Mouse (Mus musculus) megakaryocyte progenitor cell, adult 5-6 weeks (primary cell): ENCODE results near the gene Pam. TPM values are rescaled to one million over a fixed set of nuclear protein-coding genes. Genes with fewer than 3 reads are reported as not detected.
A peak's percentile ranks its signal among the peaks of the same experiment; 100 is the strongest.

Source experiments
- ATAC-seq: replicated peaks from 2 replicates; pipeline ENCODE4 v1.8.0; 2016; ENCODE audit warnings: mild to moderate bottlenecking, moderate TSS enrichment, inconsistent platforms; ENCODE audit not compliant: poor library complexity
- total RNA-seq, 2 experiments: library from RNA; stranded (forward) in 1 of 2; stranded (reverse) in 1 of 2; fragments of 157-497, 149-512 nt in 1 of 2; fragments of 200-1000 nt in 1 of 2; gene quantifications; 2 replicates each; pipeline versions ENCODE4 v1.2.3 to v1.2.4; 2015 to 2017

Gene Pam
- total RNA-seq, 2 experiments from 2014 or later = 18.8 to 48.5 TPM

- no peak for ATAC-seq
Observed at GRCm38 (mm10) chr1:97851601-97852175, 243.8 kb downstream of the Pam start.

GRCm38 (mm10) chr1:97848601-97849241, 246.7 kb downstream of the Pam start:
- ATAC-seq = no peak

GRCm38 (mm10) chr1:97843220-97843992, 252.0 kb downstream of the Pam start:
- ATAC-seq = no peak

GRCm38 (mm10) chr1:97834354-97834822, 261.1 kb downstream of the Pam start:
- ATAC-seq = no peak

- ATAC-seq = no peak
Observed at GRCm38 (mm10) chr1:97833466-97834353, 261.7 kb downstream of the Pam start.

GRCm38 (mm10) chr1:97828087-97828486, 267.4 kb downstream of the Pam start:
- ATAC-seq = no peak

GRCm38 (mm10) chr1:97827566-97827965, 267.9 kb downstream of the Pam start:
- ATAC-seq = no peak

GRCm38 (mm10) chr1:97822904-97823303, 272.5 kb downstream of the Pam start:
- no peak for ATAC-seq

- ATAC-seq = no peak
Observed at GRCm38 (mm10) chr1:97822203-97822602, 273.2 kb downstream of the Pam start.

GRCm38 (mm10) chr1:97821282-97821681, 274.2 kb downstream of the Pam start:
- ATAC-seq = no peak

GRCm38 (mm10) chr1:97809255-97809912, 286.1 kb downstream of the Pam start:
- peak; percentile 76 for ATAC-seq

GRCm38 (mm10) chr1:97804520-97804919, 290.9 kb downstream of the Pam start:
- no peak for ATAC-seq

- ATAC-seq = peak; percentile 90
Observed at GRCm38 (mm10) chr1:97802207-97802902, 293.1 kb downstream of the Pam start.

GRCm38 (mm10) chr1:97795936-97796335, 299.5 kb downstream of the Pam start:
- ATAC-seq = no peak

- no peak for ATAC-seq
Observed at GRCm38 (mm10) chr1:97794110-97794509, 301.3 kb downstream of the Pam start.

GRCm38 (mm10) chr1:97788490-97788889, 307.0 kb downstream of the Pam start:
- ATAC-seq = no peak

- no peak for ATAC-seq
Observed at GRCm38 (mm10) chr1:97787674-97788073, 307.8 kb downstream of the Pam start.

GRCm38 (mm10) chr1:97785685-97786393, 309.6 kb downstream of the Pam start:
- 0 out of 2 replicates have a peak, but pooled peaks have one; percentile 44 for ATAC-seq

GRCm38 (mm10) chr1:97784928-97785327, 310.5 kb downstream of the Pam start:
- ATAC-seq = no peak
